Mouse (Mus musculus) activated CD4-positive, CD25-positive, alpha-beta regulatory T cell, adult 4 months (primary cell): ENCODE measurements around the gene Zfp804b. TPM values are rescaled to one million over a fixed set of nuclear protein-coding genes. Genes with fewer than 3 reads are reported as not detected.
A peak's percentile ranks its signal among the peaks of the same experiment; 100 is the strongest.
"Not testable (repeated sequence)": the region's sequence is repeated elsewhere in the genome, so short reads cannot be mapped to it uniquely, and the experiment has no call there.

Experiments used
- ATAC-seq: one replicate; pipeline ENCODE4 v1.8.0; 2017
- polyA plus RNA-seq, 2 experiments: library from polyadenylated mRNA; unstranded; fragments of 100-300 nt; shearing (Covaris generic); gene quantifications; one replicate each; pipeline ENCODE4 v1.2.1; 2017

Zfp804b gene
- not detected for polyA plus RNA-seq

DNA sequence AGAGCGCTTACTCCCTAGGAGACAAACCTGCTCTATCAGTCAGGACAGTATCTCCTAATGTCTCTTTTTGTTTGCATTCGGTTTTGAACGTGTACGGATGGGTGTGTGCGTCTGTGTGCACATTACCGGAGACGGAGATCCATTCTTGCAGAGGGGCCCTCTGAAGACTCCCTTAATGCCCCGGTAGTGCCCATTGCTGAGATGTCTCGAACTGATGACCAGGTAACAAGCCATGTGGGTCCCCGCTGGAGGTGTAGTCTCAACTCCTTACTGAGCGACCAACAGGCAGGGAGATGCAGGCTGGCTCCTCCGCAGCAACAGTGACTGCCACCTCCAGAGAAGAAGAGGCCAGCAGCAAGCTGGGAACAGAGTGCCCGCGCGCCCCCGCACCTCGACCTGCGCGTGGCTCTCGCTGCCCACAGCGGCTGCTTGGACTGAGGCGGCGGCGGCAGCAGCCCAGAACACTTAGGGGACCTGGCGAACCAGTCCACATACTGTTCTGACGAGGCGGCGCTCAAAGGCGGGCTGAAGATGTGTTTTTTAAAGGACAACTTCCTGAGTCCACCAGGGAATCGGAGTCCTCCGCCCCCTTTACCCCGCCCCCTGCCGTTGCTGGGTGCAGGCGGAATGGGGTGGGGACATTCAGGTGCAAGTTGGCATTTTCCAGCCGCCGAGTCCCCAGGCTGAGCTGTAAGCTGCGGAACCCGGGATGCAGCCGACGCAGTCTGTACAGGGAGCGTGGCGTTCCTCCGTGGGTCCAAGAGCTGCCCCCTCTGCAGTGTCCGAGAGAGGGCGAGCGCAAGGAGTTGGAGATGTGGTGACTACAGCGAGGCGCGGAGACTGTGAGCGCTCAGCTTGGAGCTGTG, at the start of gene Zfp804b:
Gene Zfp804b, minus strand, starts transcription at position 612 of the 866 bp plus-strand sequence.
- no peak for ATAC-seq

GRCm38 (mm10) chr5:7364616-7365015, 20.1 kb upstream of the Zfp804b start:
- not testable (repeated sequence) for ATAC-seq

GRCm38 (mm10) chr5:7345011-7345389, 444 bp upstream of the Zfp804b start:
- ATAC-seq = no peak

- ATAC-seq = no peak
Measured at GRCm38 (mm10) chr5:7325594-7325993, 19.0 kb downstream of the Zfp804b start.

- ATAC-seq = no peak
Measured at GRCm38 (mm10) chr5:7303819-7304218, 40.7 kb downstream of the Zfp804b start, which contains the start of gene Tex47. Tex47 (plus strand) TSS chr5:7304119.

- no peak for ATAC-seq
Measured at GRCm38 (mm10) chr5:7302969-7303368, 41.6 kb downstream of the Zfp804b start.

- no peak for ATAC-seq
Measured at GRCm38 (mm10) chr5:7284336-7284735, 60.2 kb downstream of the Zfp804b start.

DNA sequence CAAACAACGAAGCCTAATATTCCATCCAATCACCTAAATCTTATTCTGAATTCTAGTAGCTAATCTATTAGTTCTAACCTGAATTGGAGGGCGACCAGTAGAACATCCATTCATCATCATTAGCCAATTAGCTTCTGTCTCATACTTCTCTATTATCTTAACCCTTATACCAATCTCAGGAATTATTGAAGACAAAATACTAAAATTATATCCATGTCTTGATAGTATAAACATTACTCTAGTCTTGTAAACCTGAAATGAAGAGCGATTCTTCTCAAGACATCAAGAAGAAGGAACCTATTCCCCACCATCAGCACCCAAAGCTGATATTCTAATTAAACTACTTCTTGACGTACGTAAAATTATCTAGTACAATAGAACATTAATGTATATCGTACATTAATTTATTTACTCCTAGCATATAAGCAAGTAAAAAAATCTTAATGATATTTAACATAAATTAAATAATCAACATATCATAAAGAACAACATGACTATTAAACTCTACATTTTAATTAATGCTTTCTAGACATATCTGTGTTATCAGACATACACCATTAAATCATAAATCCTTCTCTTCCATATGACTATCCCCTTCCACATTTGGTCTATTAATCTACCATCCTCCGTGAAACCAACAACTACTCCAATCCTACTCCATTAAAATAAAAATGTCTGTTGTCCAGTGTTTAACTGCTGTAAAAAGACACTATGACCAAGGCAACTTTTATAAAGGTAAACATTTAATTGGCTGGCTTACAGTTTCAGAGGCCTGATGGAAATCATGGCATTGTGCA, 67.7 kb downstream of the Zfp804b start:
- ATAC-seq = peak; percentile 100

DNA sequence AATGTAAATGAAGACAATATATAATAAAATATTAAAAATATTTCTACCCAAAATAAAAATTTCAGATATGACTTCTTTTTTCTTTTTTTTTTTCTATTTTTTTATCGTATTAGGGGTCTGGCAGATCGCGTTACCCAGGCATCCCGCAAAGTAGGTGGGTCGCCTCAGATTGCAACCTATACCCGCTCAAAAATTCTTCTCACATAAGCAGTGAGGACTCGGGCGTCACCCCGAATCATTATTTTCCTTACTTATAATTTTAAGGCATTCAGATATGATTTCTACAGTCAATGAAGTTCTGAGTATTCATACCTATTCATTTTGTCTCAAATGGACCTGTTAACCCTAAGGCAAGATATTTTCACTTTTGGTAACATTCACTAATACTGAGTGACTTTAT, 167.0 kb downstream of the Zfp804b start:
- no peak for ATAC-seq

GRCm38 (mm10) chr5:7139658-7140057, 204.9 kb downstream of the Zfp804b start:
- no peak for ATAC-seq

GRCm38 (mm10) chr5:7102387-7102786, 242.2 kb downstream of the Zfp804b start:
- no peak for ATAC-seq

- no peak for ATAC-seq
Measured at GRCm38 (mm10) chr5:7073936-7074631, 270.5 kb downstream of the Zfp804b start.

DNA sequence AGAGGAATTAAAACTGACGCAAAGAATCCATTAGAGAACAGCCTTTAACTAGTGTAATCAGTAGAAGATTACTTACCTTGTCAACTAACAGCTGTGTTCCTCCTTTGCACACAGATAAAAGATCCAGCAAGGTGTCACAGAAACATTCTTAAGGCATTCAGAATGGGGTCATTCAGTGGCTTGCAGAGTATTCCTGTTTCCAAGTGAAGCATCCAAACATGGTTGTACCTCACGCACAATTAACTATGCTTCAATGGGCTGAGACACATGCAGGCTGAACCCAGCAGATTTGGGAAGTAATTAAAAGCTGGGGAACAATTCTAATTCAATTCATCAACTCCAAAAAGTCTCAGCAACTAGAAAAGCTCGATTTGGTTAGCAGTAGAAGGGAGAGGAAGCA, 337.1 kb downstream of the Zfp804b start:
- no peak for ATAC-seq

DNA sequence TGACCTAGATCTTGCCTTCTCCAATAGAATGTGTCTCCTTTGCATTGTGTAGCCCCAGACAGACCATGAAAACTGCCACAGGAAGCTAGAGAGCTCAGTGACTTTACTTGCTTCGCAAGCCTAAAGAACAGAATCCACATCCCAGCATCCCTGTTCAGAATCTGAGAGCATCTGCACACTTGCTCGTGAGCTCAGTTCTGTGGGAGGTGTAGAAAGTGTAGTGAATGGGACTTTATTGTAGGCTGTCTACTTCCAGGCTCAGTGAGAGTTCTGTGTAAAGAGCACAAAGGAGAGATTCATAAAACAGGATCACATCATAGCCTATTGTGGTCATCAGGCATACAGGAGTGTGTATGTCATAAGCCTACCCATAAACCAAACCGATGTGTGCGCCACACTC, 360.6 kb downstream of the Zfp804b start:
- ATAC-seq = no peak

DNA sequence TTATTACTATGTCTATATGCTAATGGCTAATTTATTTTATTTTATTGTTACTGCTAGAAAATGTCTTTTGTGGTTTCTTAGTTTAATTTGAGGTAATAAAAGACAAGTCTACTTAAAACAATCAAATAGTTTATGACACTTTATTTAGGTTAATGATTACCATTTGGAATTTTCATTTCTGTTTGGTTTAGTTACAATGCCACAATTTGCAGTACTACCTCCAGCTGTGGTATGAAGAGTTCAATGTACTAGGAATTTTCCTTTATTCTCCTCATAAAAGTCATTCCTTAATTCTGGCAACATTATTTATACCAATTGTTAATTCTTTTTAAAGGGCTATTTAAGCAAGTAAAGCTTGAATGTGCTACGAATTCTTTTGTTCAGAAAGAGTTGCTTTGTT, 409.7 kb downstream of the Zfp804b start:
- ATAC-seq = no peak

- ATAC-seq = no peak
Measured at GRCm38 (mm10) chr5:6911290-6911689, 433.3 kb downstream of the Zfp804b start.

DNA sequence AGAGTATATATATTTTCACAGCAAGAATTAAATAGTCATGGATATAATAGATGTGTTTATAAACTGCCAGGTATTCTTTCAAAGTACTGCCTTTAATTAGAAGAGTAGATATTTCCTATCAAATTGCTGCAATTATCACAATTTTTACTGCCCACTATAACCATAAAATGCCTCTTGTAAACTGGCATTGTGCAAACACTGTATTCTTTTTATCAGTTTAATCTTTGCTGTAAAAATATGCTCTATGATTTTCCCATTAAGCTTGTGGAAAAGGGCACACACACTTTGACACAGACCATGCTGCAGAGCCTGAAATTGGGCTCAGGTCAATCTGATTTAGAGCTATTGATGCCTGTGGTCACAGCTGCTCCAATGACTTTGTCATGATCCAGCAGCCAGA, 463.2 kb downstream of the Zfp804b start:
- no peak for ATAC-seq

GRCm38 (mm10) chr5:6871566-6871965, 473.0 kb downstream of the Zfp804b start:
- ATAC-seq = no peak

GRCm38 (mm10) chr5:6870970-6871369, 473.6 kb downstream of the Zfp804b start:
- no peak for ATAC-seq

DNA sequence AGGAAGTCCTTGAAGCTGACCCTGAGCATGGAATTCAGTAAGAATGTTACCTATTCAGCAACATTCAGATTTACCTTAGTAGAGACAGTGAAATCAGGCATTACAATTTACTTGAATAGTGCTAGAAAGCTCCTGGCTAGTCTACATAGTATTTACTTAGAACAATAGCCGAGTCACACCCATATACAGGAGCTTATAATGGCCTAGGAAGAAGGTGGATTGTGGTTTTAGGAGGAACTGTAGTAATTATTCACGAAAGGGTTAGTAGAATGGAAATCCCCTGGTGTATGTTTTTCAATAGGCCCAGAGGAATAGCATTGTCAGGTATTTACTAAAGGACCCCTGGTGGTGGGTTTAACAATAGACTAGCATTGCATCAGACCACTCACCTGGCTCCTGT, 549.2 kb downstream of the Zfp804b start:
- ATAC-seq = no peak

DNA sequence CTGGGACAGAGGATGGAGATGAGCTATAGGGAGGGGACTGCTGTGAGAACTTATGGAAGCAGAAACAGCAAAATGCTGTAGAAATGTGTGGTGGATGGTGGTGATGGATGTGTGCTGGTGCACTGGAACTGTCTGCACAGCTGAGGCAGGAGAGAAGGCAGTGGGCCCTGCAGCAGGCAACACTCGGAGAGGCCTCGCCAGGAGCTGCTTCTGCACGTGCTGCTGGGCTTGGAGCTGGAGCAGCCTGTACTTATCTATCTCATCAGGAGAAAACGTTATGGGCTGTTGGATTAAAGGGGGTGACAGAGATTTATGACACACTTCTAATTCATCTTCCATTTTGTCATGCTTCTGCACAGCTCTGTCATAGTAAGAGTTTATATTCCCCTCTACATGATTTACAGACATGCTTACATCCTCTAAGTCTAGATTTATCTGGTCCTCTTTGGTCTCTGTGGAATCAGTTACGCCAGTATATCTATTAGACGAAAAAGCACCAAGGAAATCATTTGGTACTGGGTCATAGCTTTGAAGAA, 575.1 kb downstream of the Zfp804b start:
- no peak for ATAC-seq
